Mouse (Mus musculus) cerebellum, adult 8-10 months (tissue): Measurements from ENCODE around the gene Olfr781.
"Not testable (repeated sequence)": the region's sequence is repeated elsewhere in the genome, so short reads cannot be mapped to it uniquely, and the experiment has no call there.

ENCODE experiments used
- DNase-seq: peaks from one replicate; pipeline ENCODE4 v3.0.0; 2022

Olfr781 gene

GRCm38 (mm10) chr10:129328554-129328953 lies at the start of gene Olfr781:
TSS of gene Olfr781 (plus strand) at chr10:129328854.
- no peak for DNase-seq

- DNase-seq: not testable (repeated sequence)
These were observed 15.7 kb upstream of the Olfr781 start for GRCm38 (mm10) chr10:129312973-129313372.

- not testable (repeated sequence) for DNase-seq
These were observed 15.1 kb upstream of the Olfr781 start for GRCm38 (mm10) chr10:129313521-129313920.

- no peak for DNase-seq
These were observed 10.8 kb upstream of the Olfr781 start, which contains the start of gene Olfr780 for GRCm38 (mm10) chr10:129317817-129318216. TSS of gene Olfr780 (plus strand) at chr10:129318117.

GRCm38 (mm10) chr10:129348550-129348949 lies 19.9 kb downstream of the Olfr781 start, which contains the start of gene Olfr782:
TSS of gene Olfr782 (plus strand) at chr10:129348850.
- no peak for DNase-seq

- DNase-seq: not testable (repeated sequence)
These were observed 23.8 kb downstream of the Olfr781 start for GRCm38 (mm10) chr10:129352475-129352874.

- DNase-seq: not testable (repeated sequence)
These were observed 27.8 kb downstream of the Olfr781 start for GRCm38 (mm10) chr10:129356496-129356895.

- no peak for DNase-seq
These were observed 28.7 kb downstream of the Olfr781 start for GRCm38 (mm10) chr10:129357307-129357706.

- DNase-seq: not testable (repeated sequence)
These were observed 45.4 kb downstream of the Olfr781 start for GRCm38 (mm10) chr10:129374051-129374450.
